Mouse (Mus musculus) MEL (cell line): ENCODE measurements around the gene Olfr187.
A peak's percentile ranks its signal among the peaks of the same experiment; 100 is the strongest.

Experiments
- CHD2 ChIP-seq: IDR thresholded peaks from 2 replicates; pipeline ENCODE4 v1.6.1; 2011; ENCODE audit warnings: low read length, improper control_type of control experiment
- CTCF ChIP-seq, 3 experiments: IDR thresholded peaks in 2 of 3; conservative IDR thresholded peaks in 1 of 3; 2 replicates each; pipeline ENCODE4 v1.5.1; 2011 to 2012; ENCODE audit warnings: low read length in 3 of 3, low read depth in 2 of 3, mild to moderate bottlenecking in 2 of 3, improper control_type of control experiment in 1 of 3, inconsistent platforms in 1 of 3, mixed read lengths in 1 of 3, moderate library complexity in 1 of 3; ENCODE audit not compliant: control insufficient read depth in 1 of 3, insufficient read depth in 1 of 3, poor library complexity in 1 of 3, severe bottlenecking in 1 of 3
- GATA1 ChIP-seq: IDR thresholded peaks from 2 replicates; pipeline ENCODE4 v1.6.1; 2011; ENCODE audit warnings: low read depth, low read length, improper control_type of control experiment
- HCFC1 ChIP-seq: IDR thresholded peaks from 2 replicates; pipeline ENCODE4 v1.6.1; 2012; ENCODE audit warnings: low read depth, mild to moderate bottlenecking, inconsistent platforms, low read length, improper control_type of control experiment, moderate library complexity
- MAX ChIP-seq: IDR thresholded peaks from 2 replicates; pipeline ENCODE4 v1.6.1; 2011; ENCODE audit warnings: low read length, improper control_type of control experiment
- TAL1 ChIP-seq: IDR thresholded peaks from 2 replicates; pipeline ENCODE4 v1.6.1; 2012; ENCODE audit warnings: mild to moderate bottlenecking, inconsistent platforms, low read length, moderate library complexity, mixed read lengths

- TF ChIP-seq MAX: no peak
- TF ChIP-seq CTCF (IDR thresholded peaks at IDR 0.05 in 2 of 3, conservative IDR thresholded peaks at IDR 0.05 in 1 of 3; ENCODE audit: control insufficient read depth in 1 of 3, insufficient read depth in 1 of 3, low read depth in 2 of 3, low read length in 3 of 3, poor library complexity in 1 of 3, severe bottlenecking in 1 of 3): no peak
- TF ChIP-seq TAL1: no peak
- peak; percentile 91 for TF ChIP-seq GATA1
- TF ChIP-seq CHD2: no peak
- TF ChIP-seq HCFC1: no peak
Observed at GRCm38 (mm10) chr16:59045835-59046234, 6.3 kb upstream of the Olfr187 start.
